Comparison of ENCODE assay signal across 8 mouse cellular contexts in the genomic region with DNA sequence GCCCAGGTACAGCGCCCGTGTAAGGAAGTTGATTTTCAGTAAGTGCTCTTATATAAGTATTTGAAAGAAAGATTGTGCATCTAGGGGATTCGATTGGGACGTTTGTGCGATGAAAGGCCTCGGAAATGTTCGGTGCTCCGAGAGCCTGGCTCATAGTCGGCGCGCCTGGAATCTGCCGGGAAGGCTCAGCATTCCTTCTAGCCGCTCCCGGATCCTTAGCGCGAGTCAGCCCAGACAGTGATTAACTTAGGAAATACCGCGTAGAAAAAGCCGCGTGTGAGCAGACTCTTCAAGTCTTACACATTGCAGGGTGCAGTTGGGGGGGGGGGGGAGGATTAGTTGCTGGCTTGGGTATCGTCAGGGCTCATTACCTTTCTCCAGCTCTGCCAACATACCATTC. TPM values are rescaled to one million over a fixed set of nuclear protein-coding genes. Genes with fewer than 3 reads are reported as not detected.
A peak's percentile ranks its signal among the peaks of the same experiment; 100 is the strongest.
DNase-seq lines count a peak whose midpoint lies in the region; ATAC-seq and TF ChIP-seq lines count a peak whose summit lies in the region.

No protein-coding gene starts in this region.

- H3K4me3 ChIP-seq in heart, embryonic 12.5 days = peak overlapping the region; percentile 84
- H3K4me3 ChIP-seq in bone marrow macrophage, adult 2 months (ENCODE audit: insufficient read depth, low read length) = peak overlapping the region; percentile 54; the same call in 1 of the 2 replicates
- H3K4me3 ChIP-seq in limb, embryonic 14.5 days (replicated peaks; ENCODE audit: low read length) = peak overlapping the region; percentile 100
- H3K4me3 ChIP-seq in neural tube, embryonic 15.5 days (replicated peaks) = peak overlapping the region; percentile 87

- H3K9ac ChIP-seq in heart, embryonic 12.5 days = peak overlapping the region; percentile 97
- H3K9ac ChIP-seq in limb, embryonic 14.5 days (ENCODE audit: low read depth, low read length, severe bottlenecking) = peak overlapping the region; percentile 99
- peak overlapping the region; percentile 90 for H3K9ac ChIP-seq in neural tube, embryonic 15.5 days (replicated peaks)

- under 1% methylated on average over 21 of the region's 21 CpGs for WGBS in heart, embryonic 12.5 days
- under 1% methylated on average over 21 of the region's 21 CpGs for WGBS in limb, embryonic 14.5 days
- under 1% methylated on average over 21 of the region's 21 CpGs for WGBS in neural tube, embryonic 15.5 days

- TF ChIP-seq CTCF in bone marrow macrophage, adult 2 months (IDR thresholded peaks at IDR 0.05; ENCODE audit: low read depth, low read length) = no peak

- no peak for ATAC-seq in heart, embryonic 12.5 days (ENCODE audit: insufficient number of reproducible peaks, low FRiP score)
- ATAC-seq in limb, embryonic 14.5 days (ENCODE audit: low FRiP score, low read depth) = no peak
- ATAC-seq in neural tube, embryonic 15.5 days (ENCODE audit: low FRiP score) = peak; percentile 12; the same call in 1 of the 2 replicates

- peak overlapping the region; percentile 76 for H3K4me2 ChIP-seq in heart, embryonic 12.5 days
- H3K4me2 ChIP-seq in limb, embryonic 14.5 days (replicated peaks; ENCODE audit: low read depth, low read length, severe bottlenecking) = peak overlapping the region; percentile 92
- peak overlapping the region; percentile 69 for H3K4me2 ChIP-seq in neural tube, embryonic 15.5 days

- H3K4me1 ChIP-seq in heart, embryonic 12.5 days (replicated peaks) = peaks cover 73% of the 10 kb centered on the region
- H3K4me1 ChIP-seq in bone marrow macrophage, adult 2 months (ENCODE audit: control insufficient read depth, insufficient read depth, low read length) = peaks cover 4% of the 10 kb centered on the region; the same call in 1 of the 2 replicates
- peaks cover 74% of the 10 kb centered on the region for H3K4me1 ChIP-seq in limb, embryonic 14.5 days (ENCODE audit: control insufficient read depth, insufficient read depth, low read length)
- peaks cover 53% of the 10 kb centered on the region for H3K4me1 ChIP-seq in neural tube, embryonic 15.5 days

- intact Hi-C loops in heart, postnatal 25 days (cut with DNase I) = no loop called here
- intact Hi-C loops in heart, postnatal 14 days (cut with DNase I) = loop anchor here (5.0 kb wide), 1 partner anchor 149 kb away; no protein-coding TSS in a partner anchor

- no peaks in the 10 kb centered on the region for H3K9me3 ChIP-seq in heart, embryonic 12.5 days (replicated peaks)
- no peaks in the 10 kb centered on the region for H3K9me3 ChIP-seq in limb, embryonic 14.5 days (ENCODE audit: control insufficient read depth, low read length)
- no peaks in the 10 kb centered on the region for H3K9me3 ChIP-seq in neural tube, embryonic 15.5 days (replicated peaks)

- H3K27ac ChIP-seq in heart, embryonic 12.5 days (ENCODE audit: poor library complexity, severe bottlenecking) = peak overlapping the region; percentile 99
- H3K27ac ChIP-seq in bone marrow macrophage, adult 2 months (ENCODE audit: insufficient read depth, low read depth, low read length) = no peak overlapping the region
- peak overlapping the region; percentile 98 for H3K27ac ChIP-seq in limb, embryonic 14.5 days (replicated peaks; ENCODE audit: low read depth, low read length)
- peak overlapping the region; percentile 97 for H3K27ac ChIP-seq in neural tube, embryonic 15.5 days (replicated peaks)

- H3K27me3 ChIP-seq in heart, embryonic 12.5 days (replicated peaks) = no peaks in the 10 kb centered on the region
- no peaks in the 10 kb centered on the region for H3K27me3 ChIP-seq in limb, embryonic 14.5 days (ENCODE audit: control insufficient read depth, insufficient read depth, low read length)
- no peaks in the 10 kb centered on the region for H3K27me3 ChIP-seq in neural tube, embryonic 15.5 days (replicated peaks)

- no peak for DNase-seq in heart, postnatal 25 days (ENCODE audit: low spot score)
- peak; percentile 46 to 56 for DNase-seq in heart, postnatal 14 days
- peak; percentile 25 for DNase-seq in limb, embryonic 14.5 days (ENCODE audit: low spot score)
- no peak for DNase-seq in adrenal gland, adult (ENCODE audit: inconsistent age in 2 of 2, low spot score in 1 of 2)
- no peak for DNase-seq in testis, postnatal 14 days (ENCODE audit: low spot score)

- H3K36me3 ChIP-seq in heart, embryonic 12.5 days = peaks cover 39% of the 10 kb centered on the region
- peaks cover 40% of the 10 kb centered on the region for H3K36me3 ChIP-seq in limb, embryonic 14.5 days (ENCODE audit: control insufficient read depth, insufficient read depth, low read length)
- peaks cover 19% of the 10 kb centered on the region for H3K36me3 ChIP-seq in neural tube, embryonic 15.5 days

- TF ChIP-seq POLR2A in bone marrow macrophage, adult 2 months (IDR thresholded peaks at IDR 0.05; ENCODE audit: borderline replicate concordance, low read depth, low read length) = no peak
- no peak for TF ChIP-seq POLR2A in limb, embryonic 14.5 days (IDR thresholded peaks at IDR 0.05; ENCODE audit: borderline replicate concordance, extremely low read depth, insufficient read depth, insufficient read length)

RNA-seq across cellular contexts. Expression of gene Amotl2, which starts 2.2 kb away (rescaled TPM):
- polyA plus RNA-seq in heart, embryonic 12.5 days (2016; fragmentation: Nextera tagmentation; extraction: Ambion mirVana) = 59.2 and 61.6 TPM in 2 replicates
- 10 to 100 TPM; 56.4 to 59.5 TPM for total RNA-seq in heart, postnatal 25 days (2021)
- 0.31 and 1.2 TPM in 2 replicates for polyA plus RNA-seq in bone marrow macrophage, adult 2 months (2012; ENCODE audit: insufficient read depth, insufficient read length, missing spikeins)
- total RNA-seq in heart, postnatal 14 days (2021) = 10 to 100 TPM; 61.6 to 64.6 TPM
- 58.9 and 67.7 TPM in 2 replicates for polyA plus RNA-seq in limb, embryonic 14.5 days (2012; rRNA removed)
- polyA plus RNA-seq in limb, embryonic 14.5 days (2014; fragmentation: Nextera tagmentation; extraction: Ambion mirVana) = 52.7 and 66.6 TPM in 2 replicates
- 41.5 and 57.0 TPM in 2 replicates for polyA plus RNA-seq in neural tube, embryonic 15.5 days (2015; fragmentation: Nextera tagmentation; extraction: Ambion mirVana)

Comparison
In these comparisons a context has a peak if more than half of its experiments do, and no peak if none do; other contexts are left out.
1. DNase-seq: peak in heart, postnatal 14 days (2 of 2) and limb, embryonic 14.5 days (single experiment); none in heart, postnatal 25 days (single experiment), adrenal gland, adult (0 of 2) and testis, postnatal 14 days (single experiment).
2. RNA of gene Amotl2, which starts 2.2 kb away (polyA plus RNA-seq): 59.2 to 61.6 TPM in heart, embryonic 12.5 days, 52.7 to 67.7 TPM in limb, embryonic 14.5 days and 41.5 to 57.0 TPM in neural tube, embryonic 15.5 days; 0.31 to 1.2 TPM in bone marrow macrophage, adult 2 months; every median in the first group is over 10 times any median in the second.
3. Peak in every context shown above with its lines, with median percentiles within 50 percentile points of each other: H3K4me2 ChIP-seq, H3K4me3 ChIP-seq and H3K9ac ChIP-seq.